Mouse (Mus musculus) liver, postnatal 0 days (tissue): ENCODE results near the gene Mcm3ap.
A peak's percentile ranks its signal among the peaks of the same experiment; 100 is the strongest.

Source experiments
- CTCF ChIP-seq: sonication (generic); IDR thresholded peaks from 2 replicates; pipeline ENCODE4 v1.5.1; 2016; ENCODE audit warnings: antibody characterized with exemption, low read depth
- EP300 ChIP-seq: IDR thresholded peaks from 2 replicates; pipeline ENCODE4 v1.6.1; 2016; ENCODE audit warnings: antibody characterized with exemption, low read depth, mild to moderate bottlenecking

GRCm38 (mm10) chr10:76531375-76531774, 62.6 kb downstream of the Mcm3ap start, which contains the start of gene Lss:
- peak; percentile 43 for TF ChIP-seq CTCF
- no peak for TF ChIP-seq EP300
